Mouse (Mus musculus): ENCODE results near the gene Rpl14. TPM values are rescaled to one million over a fixed set of nuclear protein-coding genes. Genes with fewer than 3 reads are reported as not detected.

The Rpl14 gene
- 671 TPM for polyA plus RNA-seq (2014; fragmentation: Illumina TruSeq; extraction: RNeasy Lipid Tissue Mini Kit (QIAGEN cat#74804); ENCODE audit: low read depth, low replicate concordance)

DNA sequence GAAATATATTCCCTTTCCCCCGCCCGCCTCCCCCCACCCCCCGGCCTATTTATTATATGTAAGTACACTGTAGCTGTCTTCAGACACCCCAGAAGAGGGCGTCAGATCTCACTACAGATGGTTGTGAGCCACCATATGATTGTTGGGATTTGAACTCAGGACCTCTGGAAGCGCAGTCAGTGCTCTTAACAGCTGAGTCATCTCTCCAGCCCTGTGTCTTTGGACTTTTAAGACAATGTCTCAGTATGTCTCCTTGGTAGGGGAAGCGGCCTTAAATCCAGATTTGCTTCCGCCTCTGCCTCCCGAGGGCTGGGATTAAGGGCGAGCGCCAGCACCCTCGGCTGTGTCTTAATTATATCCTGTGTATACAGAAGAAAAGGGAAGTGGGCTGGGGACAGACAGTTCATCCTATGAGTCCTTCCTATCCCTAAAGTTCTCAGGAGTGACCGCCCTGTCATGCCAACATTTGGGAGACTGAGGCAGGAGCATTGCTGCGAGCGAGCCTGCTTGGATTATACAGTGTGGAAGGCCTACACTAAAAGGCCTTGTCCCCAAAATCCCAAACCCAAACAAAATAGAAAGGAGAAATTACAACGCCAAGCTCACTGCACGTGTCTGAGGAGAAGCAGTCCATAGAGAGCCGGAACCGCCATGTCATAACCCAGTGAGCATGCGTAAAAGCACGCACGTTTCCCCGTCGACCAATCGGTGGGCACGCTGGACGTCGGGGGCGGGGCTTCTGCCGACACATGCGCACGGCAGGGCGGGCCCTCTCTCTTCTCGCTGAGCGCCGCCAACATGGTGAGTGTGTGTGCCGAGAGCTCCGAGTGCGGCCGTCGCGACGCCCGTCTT, at the start of gene Rpl14:
Gene Rpl14, plus strand, starts transcription at position 704 of the 852 bp plus-strand sequence.

DNA sequence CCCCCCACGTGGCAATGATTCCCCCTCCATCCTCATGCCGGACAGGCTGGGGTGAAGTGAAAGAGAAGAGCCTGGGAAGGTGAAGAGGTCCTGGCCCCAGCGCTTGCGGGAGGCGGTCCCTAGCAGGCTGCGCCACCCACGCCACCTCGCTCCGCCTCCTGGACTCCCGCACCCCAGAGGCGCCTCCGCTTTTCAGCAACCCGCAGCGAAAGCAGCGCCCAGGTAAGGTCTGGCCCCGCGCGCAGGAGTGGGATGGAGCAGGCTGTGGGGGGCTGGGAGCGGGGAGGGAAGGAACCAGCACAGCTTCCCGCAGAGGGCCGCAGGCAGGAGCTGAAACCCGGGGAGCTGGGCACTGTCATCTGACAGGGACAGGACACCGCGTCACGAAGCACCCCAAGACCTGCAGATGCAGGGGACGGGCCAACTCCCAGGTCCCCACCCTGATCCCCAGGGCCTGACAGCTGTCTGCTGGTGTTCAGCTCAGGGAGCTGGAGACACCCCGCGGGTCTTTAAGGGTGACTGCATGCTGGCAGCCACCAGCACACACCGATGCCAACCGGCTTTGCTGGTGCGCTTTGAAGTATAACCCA, 31.5 kb upstream of the Rpl14 start, which contains the start of gene Entpd3:
Gene Entpd3, plus strand, starts transcription at position 157 of the 590 bp plus-strand sequence.

Other genes starting within 250 kb of the Rpl14 start
- 51.5 TPM for gene Eif1b, start 79.2 kb upstream of the Rpl14 start, polyA plus RNA-seq (2014; fragmentation: Illumina TruSeq; extraction: RNeasy Lipid Tissue Mini Kit (QIAGEN cat#74804); ENCODE audit: low read depth, low replicate concordance)
- gene Entpd3, start 31.6 kb upstream of the Rpl14 start, polyA plus RNA-seq (2014; fragmentation: Illumina TruSeq; extraction: RNeasy Lipid Tissue Mini Kit (QIAGEN cat#74804); ENCODE audit: low read depth, low replicate concordance) = not detected